In genomic region chr3:69323982-69324381, GRCm38 (mm10) we compare ENCODE assay signal across 10 mouse cellular contexts. TPM values are rescaled to one million over a fixed set of nuclear protein-coding genes. Genes with fewer than 3 reads are reported as not detected.
DNase-seq lines count a peak whose midpoint lies in the region.
"Had no signal": no experiment of that assay in that cellular context is flagged by ENCODE, and none has a peak within 500 bp of the region (broad histone marks: within the 10 kb centered on the region; RNA-seq: fewer than 3 reads in every experiment).

No protein-coding gene starts in this region.

- intact Hi-C loops in left cerebral cortex, postnatal 4 days (cut with DNase I), result no loop called here

- peak; percentile 38 for DNase-seq in left cerebral cortex, postnatal 4 days
- no peak for DNase-seq in left cerebral cortex, adult 11 months (ENCODE audit: low spot score)
- peak; percentile 80 to 87 for DNase-seq in adrenal gland, adult (ENCODE audit: inconsistent age in 2 of 2, low spot score in 1 of 2)
- DNase-seq in cerebellum, adult 9-11 months, result peak; percentile 70
- DNase-seq in heart, postnatal 4 days, result peak; percentile 56
- no peak for DNase-seq in thymus, postnatal 0 days (ENCODE audit: low spot score)
- no peak for DNase-seq in gastrocnemius, adult 8-10 months (ENCODE audit: low spot score in 2 of 2)
- DNase-seq: gastrocnemius, postnatal 10 days; kidney, postnatal 36 days; lung, postnatal 4 days had no signal

RNA-seq across cellular contexts. Expression of gene Ppm1l, which starts 7.3 kb away (rescaled TPM):
- 10 to 100 TPM; 45.9 to 49.2 TPM for total RNA-seq in left cerebral cortex, postnatal 4 days (2021)
- total RNA-seq in heart, postnatal 4 days (2021), result 10 to 100 TPM; 23.0 to 26.1 TPM
- polyA plus RNA-seq in thymus, postnatal 0 days (2015; fragmentation: Nextera tagmentation; extraction: Ambion mirVana), result 5.1 and 5.9 TPM in 2 replicates
- 100 to 1,000 TPM; 102 to 132 (median 111) TPM for total RNA-seq in gastrocnemius, adult 8-10 months (2022)

Comparison
In these comparisons a context has a peak if more than half of its experiments do, and no peak if none do; other contexts are left out.
1. DNase-seq: peak in left cerebral cortex, postnatal 4 days (single experiment), adrenal gland, adult (2 of 2), cerebellum, adult 9-11 months (single experiment) and heart, postnatal 4 days (single experiment); none in left cerebral cortex, adult 11 months (single experiment), thymus, postnatal 0 days (single experiment) and gastrocnemius, adult 8-10 months (0 of 2).